Mouse (Mus musculus) testis, adult 2 months (tissue): ENCODE measurements at regions not wholly inside any gene's neighbourhood (a gene's known extent, or its start where the extent isn't known, plus 50 kb on each side); places are given as distances from the start of the nearest gene placed in this dataset.

Experiments used
- H3K27ac ChIP-seq: fragments of 200-500 bp; 2 replicates; pipeline ENCODE4 v1.5.1; 2012; ENCODE audit warnings: low read depth, low read length; ENCODE audit not compliant: control insufficient read depth, insufficient read depth
- H3K27me3 ChIP-seq: fragments of 200-500 bp; 2 replicates; pipeline ENCODE4 v1.6.1; 2012; ENCODE audit warnings: mild to moderate bottlenecking, low read length, moderate library complexity; ENCODE audit not compliant: control insufficient read depth, insufficient read depth
- H3K36me3 ChIP-seq: fragments of 200-500 bp; 2 replicates; pipeline ENCODE4 v1.6.1; 2012; ENCODE audit warnings: mild to moderate bottlenecking, low read length; ENCODE audit not compliant: control insufficient read depth, insufficient read depth
- H3K4me1 ChIP-seq: fragments of 200-500 bp; 2 replicates; pipeline ENCODE4 v1.6.1; 2012; ENCODE audit warnings: low read length; ENCODE audit not compliant: control insufficient read depth, insufficient read depth
- H3K4me3 ChIP-seq: fragments of 200-500 bp; 2 replicates; pipeline ENCODE4 v1.5.1; 2012; ENCODE audit warnings: low read depth, mild to moderate bottlenecking, low read length, moderate library complexity, mixed read lengths; ENCODE audit not compliant: control insufficient read depth
- CTCF ChIP-seq: fragments of 200-500 bp; IDR thresholded peaks from 2 replicates; pipeline ENCODE4 v1.5.1; 2012; ENCODE audit warnings: low read depth, mild to moderate bottlenecking, inconsistent platforms, low read length, moderate library complexity; ENCODE audit not compliant: control insufficient read depth, insufficient read depth, insufficient replicate concordance
- POLR2A ChIP-seq: fragments of 200-500 bp; IDR thresholded peaks from 2 replicates; pipeline ENCODE4 v1.6.1; 2012; ENCODE audit warnings: low read depth, mild to moderate bottlenecking, inconsistent platforms, low read length, moderate library complexity; ENCODE audit not compliant: control insufficient read depth

DNA sequence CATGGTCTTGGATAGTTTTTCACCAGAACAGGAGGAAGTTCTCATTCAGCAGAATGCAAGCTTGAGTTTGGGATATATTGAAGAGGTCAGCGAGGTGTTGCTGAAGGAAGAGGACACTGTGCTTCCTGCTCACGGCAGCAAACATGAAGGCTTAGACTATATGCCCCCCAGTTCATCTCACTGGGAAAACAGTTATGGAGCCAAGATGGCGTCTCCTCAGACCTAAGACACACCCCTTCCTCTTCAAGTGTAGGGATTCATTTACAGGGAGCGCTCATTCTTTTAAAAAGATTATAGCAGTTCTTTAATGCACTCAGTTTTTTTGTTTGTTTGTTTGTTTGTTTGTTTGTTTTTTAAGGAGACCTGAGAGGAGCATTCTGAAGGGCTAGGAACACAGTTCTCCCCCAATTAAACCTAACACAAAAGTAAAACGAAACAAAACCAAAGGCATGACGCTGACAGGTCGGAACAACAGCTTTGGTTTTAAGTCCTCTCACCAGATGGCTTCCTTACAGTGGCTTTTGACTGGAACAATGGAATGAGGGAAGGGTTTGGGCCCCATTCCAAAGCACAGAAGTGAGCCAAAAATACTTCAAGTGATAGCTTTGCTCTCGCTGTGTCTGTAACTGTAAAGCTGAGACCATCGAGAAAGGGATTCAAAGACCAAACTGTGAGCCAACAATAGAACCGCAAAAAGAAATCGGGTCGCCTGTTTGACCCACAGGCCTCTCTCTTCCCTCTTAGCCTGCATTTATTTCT, 99.5 kb upstream of the Tmem150c start:
- Histone ChIP-seq H3K27ac (no peak overlapping the region), H3K4me3 (no peak overlapping the region), H3K36me3 (no peaks in the 10 kb centered on the region), H3K4me1 (no peaks in the 10 kb centered on the region), H3K27me3 (no peaks in the 10 kb centered on the region)
- TF ChIP-seq POLR2A = no peak
- no peak for TF ChIP-seq CTCF

DNA sequence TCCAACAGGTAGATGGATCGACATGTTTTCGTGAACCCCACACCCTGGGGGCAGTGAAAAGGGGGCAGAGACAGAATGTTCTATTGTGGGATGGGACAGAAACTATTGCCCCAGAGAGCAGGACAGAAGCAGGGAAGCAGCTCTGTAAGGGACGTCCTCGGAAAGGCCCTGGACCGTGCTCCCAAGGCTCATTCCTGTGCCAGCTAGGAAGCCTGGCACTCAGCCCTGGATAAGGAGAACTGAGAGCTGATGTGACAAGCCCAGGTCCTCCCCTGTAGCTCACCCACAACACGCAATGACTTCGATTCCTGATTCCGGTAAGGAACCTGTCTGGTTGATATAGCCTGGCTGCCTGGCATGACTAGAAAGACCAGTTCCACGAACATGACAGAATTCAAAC, 95.7 kb upstream of the Tmem150c start:
- Histone ChIP-seq H3K27me3 (no peaks in the 10 kb centered on the region), H3K36me3 (no peaks in the 10 kb centered on the region), H3K4me3 (no peak overlapping the region), H3K27ac (no peak overlapping the region), H3K4me1 (no peaks in the 10 kb centered on the region)
- no peak for TF ChIP-seq POLR2A
- no peak for TF ChIP-seq CTCF

DNA sequence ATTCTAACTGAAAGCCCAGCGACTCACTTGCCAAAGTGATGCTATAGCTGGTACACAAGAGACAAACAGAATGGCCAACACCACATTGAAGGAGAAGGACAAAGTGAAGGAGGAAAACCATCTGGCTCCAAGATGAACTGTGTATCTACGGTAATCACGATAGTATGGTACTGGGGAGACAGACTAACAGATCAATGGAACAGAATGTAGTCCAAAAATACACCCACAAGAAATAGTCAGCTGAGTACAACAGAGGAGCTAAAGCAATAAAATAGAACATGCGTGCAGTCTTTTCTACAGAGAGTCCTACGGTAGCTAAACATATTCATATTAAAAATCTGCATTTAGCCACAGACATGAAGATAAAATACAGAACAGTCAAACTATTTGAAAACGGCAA, 92.4 kb upstream of the Tmem150c start:
- H3K27ac ChIP-seq = no peak overlapping the region
- H3K4me1 ChIP-seq = no peaks in the 10 kb centered on the region
- no peak for TF ChIP-seq POLR2A
- TF ChIP-seq CTCF = no peak
- no peaks in the 10 kb centered on the region for H3K36me3 ChIP-seq
- H3K27me3 ChIP-seq = no peaks in the 10 kb centered on the region
- H3K4me3 ChIP-seq = no peak overlapping the region

DNA sequence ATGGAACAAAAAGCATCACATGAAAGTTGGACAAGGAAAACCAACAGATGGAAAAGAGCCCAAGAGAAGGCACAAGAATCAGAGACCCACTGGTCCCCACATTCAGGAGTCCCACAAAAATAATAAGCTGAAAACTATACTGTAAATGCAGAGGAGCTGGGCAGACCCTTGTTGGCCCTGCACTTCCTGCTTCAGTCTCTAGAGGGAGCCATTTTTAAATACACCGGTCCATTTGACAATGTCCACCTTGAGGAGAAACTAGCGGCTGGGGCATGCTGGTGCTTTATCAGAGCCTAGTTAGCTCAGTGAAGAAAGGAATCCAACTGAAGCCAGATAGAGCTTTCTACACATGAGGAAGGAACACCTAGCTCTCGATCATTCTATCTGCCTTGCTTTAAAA, 90.1 kb upstream of the Tmem150c start:
- Histone ChIP-seq H3K4me3 (no peak overlapping the region), H3K36me3 (no peaks in the 10 kb centered on the region), H3K27ac (no peak overlapping the region), H3K4me1 (no peaks in the 10 kb centered on the region), H3K27me3 (no peaks in the 10 kb centered on the region)
- TF ChIP-seq POLR2A (no peak), CTCF (peak; percentile 30; the same call in 1 of the 2 replicates)

DNA sequence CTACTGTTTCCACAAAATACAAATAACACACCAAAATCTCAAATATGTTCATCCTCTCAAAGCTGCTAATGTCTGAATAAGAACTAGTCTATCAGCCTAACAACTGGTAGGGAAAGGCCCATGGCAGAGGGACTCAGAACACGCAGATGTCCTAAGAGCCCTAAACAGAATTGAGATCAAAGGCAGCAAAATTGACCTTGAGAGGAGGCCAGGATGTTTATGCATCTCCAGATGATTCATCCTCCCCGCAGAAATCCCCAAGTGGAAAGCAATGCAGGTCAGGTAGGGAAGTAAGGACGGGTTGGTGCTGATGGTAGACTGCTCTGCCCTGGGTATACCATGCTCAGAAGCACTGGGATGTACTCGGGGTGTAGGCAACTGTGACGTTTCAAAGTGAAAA, 89.0 kb upstream of the Tmem150c start:
- H3K4me3 ChIP-seq = no peak overlapping the region
- no peak for TF ChIP-seq POLR2A
- TF ChIP-seq CTCF = no peak
- H3K27ac ChIP-seq = no peak overlapping the region
- no peaks in the 10 kb centered on the region for H3K27me3 ChIP-seq
- no peaks in the 10 kb centered on the region for H3K4me1 ChIP-seq
- no peaks in the 10 kb centered on the region for H3K36me3 ChIP-seq

DNA sequence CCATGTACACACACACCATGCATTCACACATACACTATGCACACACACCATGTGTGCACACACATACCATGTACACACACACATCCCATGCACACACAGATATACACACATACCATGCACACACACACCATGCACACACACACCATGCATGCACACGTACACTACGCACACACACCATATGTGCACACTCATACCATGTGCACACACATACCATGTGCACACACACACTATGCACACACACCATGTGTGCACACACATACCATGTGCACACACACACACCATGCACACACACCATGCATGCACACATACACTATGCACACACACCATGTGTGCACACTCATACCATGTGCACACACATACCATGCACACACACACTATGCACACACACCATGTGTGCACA, 87.1 kb upstream of the Tmem150c start:
- Histone ChIP-seq H3K36me3 (no peaks in the 10 kb centered on the region), H3K27ac (no peak overlapping the region), H3K4me3 (no peak overlapping the region), H3K27me3 (no peaks in the 10 kb centered on the region), H3K4me1 (no peaks in the 10 kb centered on the region)
- TF ChIP-seq POLR2A = no peak
- no peak; the same call in 1 of the 2 replicates for TF ChIP-seq CTCF

DNA sequence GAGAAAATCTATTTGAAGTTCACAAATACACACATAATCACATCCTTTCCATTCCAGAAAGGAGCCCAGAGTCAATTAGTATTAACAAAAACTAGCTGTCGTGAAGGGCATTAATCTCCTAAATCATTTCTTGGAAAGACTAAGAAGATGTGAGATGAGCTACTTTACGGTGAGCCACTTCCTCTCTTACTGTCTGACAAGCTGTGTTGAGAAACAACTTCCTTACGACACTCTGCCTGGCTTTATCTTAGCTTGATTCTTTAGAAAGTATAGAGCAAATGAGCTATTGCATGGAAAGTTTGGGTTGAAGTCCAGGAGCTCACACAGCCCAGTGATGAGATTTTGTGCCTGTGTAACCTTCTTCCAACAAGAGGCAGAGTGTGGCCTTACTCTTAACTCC, 85.2 kb upstream of the Tmem150c start:
- no peak for TF ChIP-seq CTCF
- TF ChIP-seq POLR2A = no peak
- Histone ChIP-seq H3K27me3 (no peaks in the 10 kb centered on the region), H3K36me3 (no peaks in the 10 kb centered on the region), H3K27ac (no peak overlapping the region), H3K4me3 (no peak overlapping the region), H3K4me1 (no peaks in the 10 kb centered on the region)
